Mouse (Mus musculus) stomach, embryonic 16.5 days (tissue): ENCODE results near the gene Fa2h. TPM values are rescaled to one million over a fixed set of nuclear protein-coding genes. Genes with fewer than 3 reads are reported as not detected.
A peak's percentile ranks its signal among the peaks of the same experiment; 100 is the strongest.

Experiments
- ATAC-seq: fragments of 200-750 bp; cut with Nextera tagmentation; 2 replicates; pipeline ENCODE4 v1.8.0; 2017; ENCODE audit warnings: moderate number of reproducible peaks, moderate TSS enrichment; ENCODE audit not compliant: insufficient read depth, low FRiP score
- H3K27ac ChIP-seq: fragments of 300-500 bp; sonication (generic); 2 replicates; pipeline ENCODE4 v1.5.1; 2014; ENCODE audit warnings: low read length
- H3K27me3 ChIP-seq: fragments of 300-500 bp; sonication (generic); 2 replicates; pipeline ENCODE4 v1.6.1; 2014; ENCODE audit warnings: low read length, control low read depth, mixed read lengths; ENCODE audit not compliant: control insufficient read depth, insufficient read depth
- H3K36me3 ChIP-seq: fragments of 300-500 bp; sonication (generic); 2 replicates; pipeline ENCODE4 v1.6.1; 2014; ENCODE audit warnings: low read length; ENCODE audit not compliant: control insufficient read depth, insufficient read depth
- H3K4me1 ChIP-seq: fragments of 300-500 bp; sonication (generic); 2 replicates; pipeline ENCODE4 v1.6.1; 2014; ENCODE audit warnings: low read length, control low read depth, mixed read lengths; ENCODE audit not compliant: control insufficient read depth, insufficient read depth
- H3K4me2 ChIP-seq: fragments of 300-500 bp; sonication (generic); 2 replicates; pipeline ENCODE4 v1.6.1; 2014; ENCODE audit warnings: low read depth, low read length, mixed read lengths
- H3K4me3 ChIP-seq: fragments of 300-500 bp; sonication (generic); replicated peaks from 2 replicates; pipeline ENCODE4 v1.5.1; 2014; ENCODE audit warnings: mild to moderate bottlenecking, low read length
- H3K9ac ChIP-seq: fragments of 300-500 bp; sonication (generic); 2 replicates; pipeline ENCODE4 v1.6.1; 2014; ENCODE audit warnings: low read length
- H3K9me3 ChIP-seq: fragments of 300-500 bp; sonication (generic); replicated peaks from 2 replicates; pipeline ENCODE4 v1.6.1; 2016; ENCODE audit warnings: low read length, control low read depth; ENCODE audit not compliant: control insufficient read depth
- WGBS: fragments of 180-500 bp; shearing (Covaris S2); extraction: QIAGEN DNeasy Blood & Tissue Kit; methylation state at CpG from one replicate; pipeline ENCODE4 v1.1.7; 2014; 5-methylcytosine and 5-hydroxymethylcytosine counted together
- polyA plus RNA-seq: library from polyadenylated mRNA; unstranded; fragments of >200 nt; fragmentation: Nextera tagmentation; extraction: Ambion mirVana; gene quantifications from 2 replicates; pipeline ENCODE4 v1.2.1, GENCODE M21; 2015

The Fa2h gene
- polyA plus RNA-seq = 5.9 and 7.9 TPM in 2 replicates

DNA sequence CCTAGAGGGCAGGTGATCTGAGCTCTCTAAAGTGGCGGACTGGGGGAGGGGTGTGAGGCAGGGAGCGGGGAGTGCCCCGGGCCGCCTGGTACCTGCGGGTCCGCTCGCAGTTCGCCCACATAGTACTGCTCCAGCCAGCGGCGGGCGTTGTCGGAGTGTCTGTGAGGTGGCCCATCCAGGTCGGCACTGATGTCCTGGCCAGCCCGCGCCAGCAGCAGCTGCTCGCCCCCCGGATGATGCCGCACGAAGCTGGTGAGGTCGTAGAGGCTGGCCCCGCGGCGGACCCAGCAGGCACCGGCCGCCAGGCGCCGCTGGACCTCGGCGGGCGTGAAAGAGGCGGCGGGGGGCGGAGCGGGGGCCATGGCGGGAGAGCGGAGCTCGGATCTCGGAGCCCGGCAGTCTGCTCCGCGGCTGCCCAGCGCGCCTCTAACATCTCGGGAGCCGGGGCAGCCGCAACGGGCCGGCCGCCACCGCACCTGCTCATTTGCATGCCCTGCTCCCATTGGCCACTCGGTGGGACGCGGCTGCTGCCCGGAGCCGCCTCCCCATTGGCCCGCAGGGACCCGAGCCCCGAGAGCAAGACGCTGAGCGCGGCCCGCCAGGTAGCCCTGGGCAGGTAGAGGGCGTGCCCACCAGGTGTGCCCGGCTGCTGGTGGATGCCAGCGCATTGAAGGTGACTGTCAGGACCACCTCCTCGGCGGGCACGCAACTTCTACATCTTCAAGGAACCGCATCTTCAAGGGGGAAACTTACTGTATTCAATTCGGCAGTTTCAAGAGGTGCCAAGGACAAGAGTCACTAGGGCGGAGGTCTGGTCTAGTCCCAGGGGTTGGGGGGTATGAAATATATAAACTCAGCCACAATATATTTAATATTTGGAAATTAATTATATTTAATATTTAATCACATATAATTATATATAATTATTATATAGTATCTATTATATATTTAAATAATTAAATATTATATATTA is at the start of gene Fa2h:
Gene Fa2h, minus strand, starts transcription at position 434 of the 973 bp plus-strand sequence.
- H3K9ac ChIP-seq = peak within 1 kb of the TSS; percentile 71
- H3K4me2 ChIP-seq = peak within 1 kb of the TSS; percentile 92
- ATAC-seq = peak; percentile 94
- WGBS = 1% methylated on average over 68 of the region's 71 CpGs
- peaks cover 20% of the 10 kb centered on the region for H3K27me3 ChIP-seq
- H3K36me3 ChIP-seq = no peaks in the 10 kb centered on the region
- H3K4me3 ChIP-seq = peak within 1 kb of the TSS; percentile 60
- H3K9me3 ChIP-seq = no peaks in the 10 kb centered on the region
- H3K4me1 ChIP-seq = no peaks in the 10 kb centered on the region
- H3K27ac ChIP-seq = no peak within 1 kb of the TSS

DNA sequence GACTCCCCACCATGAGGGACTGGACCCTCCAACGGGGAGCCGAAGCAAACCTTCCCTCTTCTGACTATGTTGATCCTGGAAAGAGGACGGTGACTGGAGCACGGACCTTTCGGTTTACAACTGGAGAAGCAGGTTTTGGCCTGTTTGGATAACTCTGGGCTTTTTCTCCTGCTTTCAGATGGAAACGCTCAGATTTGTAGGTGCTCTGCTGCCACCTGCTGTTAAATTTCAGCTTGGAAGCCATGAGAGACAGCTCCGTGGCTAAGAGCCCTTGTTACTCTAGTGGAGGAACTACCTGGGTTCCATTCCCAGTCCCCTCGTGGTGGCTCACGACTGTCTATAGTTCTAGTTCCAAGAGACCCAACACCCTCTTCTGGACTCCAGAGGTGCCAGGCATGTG is 45.6 kb upstream of the Fa2h start:
- Histone ChIP-seq H3K36me3 (no peaks in the 10 kb centered on the region), H3K4me3 (no peak overlapping the region), H3K4me1 (no peaks in the 10 kb centered on the region), H3K27me3 (no peaks in the 10 kb centered on the region), H3K9ac (peak overlapping the region; percentile 37), H3K9me3 (no peaks in the 10 kb centered on the region), H3K27ac (no peak overlapping the region), H3K4me2 (peak overlapping the region; percentile 16; the same call in 1 of the 2 replicates)
- WGBS = 11% methylated on average over 9 of the region's 9 CpGs
- peak; percentile 29; the same call in 1 of the 2 replicates for ATAC-seq

DNA sequence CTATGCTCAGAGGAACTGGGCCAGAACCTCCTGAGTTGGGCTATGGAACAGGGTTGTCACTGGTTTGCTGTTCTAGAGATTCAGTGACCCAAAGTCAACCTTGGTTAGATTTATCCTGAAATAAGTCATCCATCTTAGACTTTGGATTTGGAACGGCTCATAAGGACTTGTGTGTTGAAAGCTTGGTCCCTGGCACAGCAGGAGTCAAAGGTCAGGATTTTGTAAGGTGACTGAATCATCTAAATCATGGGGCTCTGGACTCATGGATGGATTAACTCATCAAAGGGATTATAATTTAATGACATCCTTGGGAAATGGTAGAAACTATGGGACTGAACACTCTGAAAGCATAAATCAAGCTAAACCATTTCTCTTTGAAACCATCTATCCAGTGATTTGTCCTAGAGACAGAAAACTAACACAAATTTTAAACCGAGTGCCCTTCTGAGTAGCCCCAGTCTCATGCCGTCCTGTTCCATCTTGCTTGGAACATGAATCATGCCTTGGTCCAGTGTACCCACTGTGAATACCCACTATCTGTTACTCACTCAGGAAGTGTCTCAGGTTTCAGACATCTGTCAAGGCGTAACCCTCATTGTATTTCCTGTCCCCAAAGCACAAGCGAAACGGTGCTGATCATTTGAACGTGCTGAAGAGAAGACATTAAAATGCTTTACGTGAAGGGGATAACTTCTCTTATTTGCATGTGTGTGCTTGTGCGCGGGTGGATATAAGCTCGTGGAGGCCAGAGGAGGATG is 41.6 kb upstream of the Fa2h start:
- no peaks in the 10 kb centered on the region for H3K4me1 ChIP-seq

DNA sequence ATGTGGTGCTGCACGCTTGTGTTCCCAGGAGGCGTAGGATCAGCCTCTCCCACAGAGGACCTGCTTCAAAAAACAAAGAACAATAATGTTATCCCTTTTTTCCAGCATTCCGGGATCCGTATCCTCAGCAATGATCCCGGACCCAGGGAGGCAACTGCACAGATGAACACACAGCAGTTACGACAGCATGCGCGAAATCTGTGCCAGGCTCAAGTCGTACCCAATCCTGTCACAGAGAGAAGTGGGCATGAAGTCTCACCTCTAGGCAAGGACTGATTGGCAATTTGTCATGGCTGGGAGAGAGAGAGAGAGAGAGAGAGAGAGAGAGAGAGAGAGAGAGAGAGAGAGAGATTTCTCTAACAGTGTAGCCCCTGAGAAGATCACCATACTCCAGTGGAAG is 31.0 kb upstream of the Fa2h start:
- Histone ChIP-seq H3K9me3 (no peaks in the 10 kb centered on the region), H3K4me2 (no peak overlapping the region), H3K9ac (no peak overlapping the region), H3K27ac (no peak overlapping the region), H3K27me3 (no peaks in the 10 kb centered on the region), H3K4me3 (no peak overlapping the region), H3K4me1 (no peaks in the 10 kb centered on the region), H3K36me3 (no peaks in the 10 kb centered on the region)
- WGBS = 89% methylated on average over 9 of the region's 9 CpGs
- no peak for ATAC-seq

More for the DNA sequence above, 41.6 kb upstream of the Fa2h start:
- ATAC-seq = no peak
- Histone ChIP-seq H3K27me3 (no peaks in the 10 kb centered on the region), H3K27ac (no peak overlapping the region), H3K36me3 (no peaks in the 10 kb centered on the region), H3K9ac (no peak overlapping the region), H3K9me3 (no peaks in the 10 kb centered on the region), H3K4me2 (no peak overlapping the region), H3K4me3 (no peak overlapping the region)
- 60% methylated on average over 11 of the region's 11 CpGs for WGBS

DNA sequence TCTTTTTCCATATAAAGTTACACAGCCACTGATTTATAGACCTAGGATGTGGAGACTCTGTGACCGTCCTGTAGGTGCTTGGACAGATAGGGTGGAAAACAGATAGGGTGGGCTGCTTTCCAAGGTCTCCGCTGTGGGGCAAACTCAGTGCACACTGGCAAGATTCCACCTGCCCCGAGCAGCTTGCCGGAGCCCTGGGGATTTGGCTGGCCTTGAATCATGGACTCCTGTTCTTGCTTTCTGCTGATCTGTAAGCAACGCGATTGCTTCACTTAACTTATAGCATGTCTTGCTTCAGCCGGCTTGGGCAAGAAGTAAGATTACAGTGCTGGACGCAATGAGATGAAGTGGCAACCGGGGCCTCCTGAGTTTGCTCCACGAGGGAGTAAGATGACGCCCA is 30.6 kb upstream of the Fa2h start:
- Histone ChIP-seq H3K9me3 (no peaks in the 10 kb centered on the region), H3K36me3 (no peaks in the 10 kb centered on the region), H3K9ac (no peak overlapping the region), H3K4me3 (no peak overlapping the region), H3K4me2 (no peak overlapping the region), H3K4me1 (no peaks in the 10 kb centered on the region), H3K27me3 (no peaks in the 10 kb centered on the region), H3K27ac (no peak overlapping the region)
- no peak for ATAC-seq
- 85% methylated on average over 11 of the region's 11 CpGs for WGBS

DNA sequence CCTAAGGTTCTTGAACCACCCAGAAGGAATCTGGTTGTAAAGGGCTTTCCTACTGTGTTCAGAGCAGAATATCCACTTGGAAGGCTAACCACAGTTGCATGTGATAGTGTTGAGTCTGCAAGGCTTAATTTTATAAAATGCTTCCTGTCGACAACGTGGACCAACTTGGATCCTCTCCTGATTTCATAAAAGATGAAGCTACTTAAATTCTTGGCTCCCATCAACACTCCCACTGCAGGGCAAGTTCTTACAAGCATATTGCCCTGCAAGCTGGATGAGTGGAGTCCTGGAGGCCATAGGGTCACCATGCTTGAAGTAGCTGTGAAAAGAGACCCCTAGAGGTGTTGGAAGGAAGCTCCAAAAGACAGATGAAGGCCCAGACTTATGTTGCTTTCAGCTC is 29.0 kb upstream of the Fa2h start:
- Histone ChIP-seq H3K27ac (no peak overlapping the region), H3K4me3 (no peak overlapping the region), H3K9me3 (no peaks in the 10 kb centered on the region), H3K27me3 (no peaks in the 10 kb centered on the region), H3K9ac (no peak overlapping the region), H3K4me2 (no peak overlapping the region), H3K36me3 (no peaks in the 10 kb centered on the region), H3K4me1 (no peaks in the 10 kb centered on the region)
- no peak for ATAC-seq
- 69% methylated on average over 2 of the region's 2 CpGs for WGBS

DNA sequence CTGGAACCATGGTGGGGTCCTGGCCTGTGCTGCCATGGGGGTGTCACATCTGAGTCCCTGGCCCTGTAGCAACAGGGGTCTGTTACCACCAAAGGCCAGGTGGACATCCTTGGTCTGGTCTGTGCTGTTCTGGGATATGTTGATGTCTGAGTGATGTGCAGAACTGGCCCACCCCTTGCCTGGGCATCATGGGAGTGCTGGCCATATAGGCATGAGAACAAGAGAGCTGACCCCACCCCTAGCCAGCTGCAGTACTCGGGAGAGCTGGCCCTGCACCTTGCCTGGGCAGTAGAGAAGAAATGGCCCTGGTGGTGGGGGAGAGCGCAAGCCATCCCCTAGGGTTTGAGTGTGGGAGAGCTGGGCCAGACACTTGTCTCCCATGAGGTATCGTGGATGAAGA is 25.5 kb upstream of the Fa2h start:
- Histone ChIP-seq H3K4me3 (no peak overlapping the region), H3K9ac (no peak overlapping the region), H3K9me3 (no peaks in the 10 kb centered on the region), H3K27ac (no peak overlapping the region), H3K4me2 (no peak overlapping the region), H3K36me3 (no peaks in the 10 kb centered on the region), H3K27me3 (no peaks in the 10 kb centered on the region), H3K4me1 (no peaks in the 10 kb centered on the region)
- no peak for ATAC-seq
- WGBS = 71% methylated on average over 3 of the region's 3 CpGs

DNA sequence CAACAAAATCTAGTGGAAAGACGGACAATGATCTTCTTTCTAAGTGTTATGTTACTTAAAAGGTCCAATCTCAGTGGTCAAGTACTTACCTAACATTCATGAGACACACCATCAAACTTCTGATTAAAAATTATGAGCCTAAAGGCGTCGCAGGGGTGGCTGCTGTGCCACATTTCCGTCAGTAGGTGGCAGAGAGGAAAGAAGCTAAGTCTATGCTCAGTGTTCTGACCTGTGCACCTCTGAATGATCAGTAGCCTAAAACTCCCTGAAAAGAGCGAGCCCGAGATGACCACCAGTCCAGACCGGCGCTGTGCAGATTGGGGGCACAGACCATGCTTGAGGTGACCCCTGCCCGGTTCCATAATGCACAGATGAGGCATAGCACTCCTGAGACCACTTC is 25.0 kb upstream of the Fa2h start:
- Histone ChIP-seq H3K9ac (no peak overlapping the region), H3K36me3 (no peaks in the 10 kb centered on the region), H3K4me2 (no peak overlapping the region), H3K4me3 (no peak overlapping the region), H3K27ac (no peak overlapping the region), H3K9me3 (no peaks in the 10 kb centered on the region), H3K27me3 (no peaks in the 10 kb centered on the region), H3K4me1 (no peaks in the 10 kb centered on the region)
- no peak for ATAC-seq
- WGBS = 27% methylated on average over 9 of the region's 9 CpGs

DNA sequence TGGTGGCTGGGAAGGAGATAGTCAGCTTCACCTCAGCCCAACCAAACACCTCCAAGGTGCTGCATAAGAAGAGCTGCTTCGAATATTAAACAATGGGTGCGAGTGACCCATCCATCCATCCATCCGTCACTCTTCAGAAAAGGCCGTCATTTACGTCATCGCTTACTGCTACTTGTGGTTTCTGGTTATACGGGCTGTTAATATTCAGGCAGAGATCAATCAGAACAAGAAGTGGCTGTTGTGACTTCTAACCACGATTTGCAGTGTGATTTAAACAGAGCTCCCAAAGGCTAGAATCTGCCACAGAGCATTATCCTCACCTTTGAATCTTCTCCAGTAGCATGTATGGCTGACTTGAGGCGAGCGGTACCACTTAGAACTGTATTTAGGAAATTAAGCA is 23.6 kb upstream of the Fa2h start:
- no peak overlapping the region for H3K9ac ChIP-seq
- WGBS = 78% methylated on average over 10 of the region's 10 CpGs
- no peaks in the 10 kb centered on the region for H3K36me3 ChIP-seq
- no peaks in the 10 kb centered on the region for H3K27me3 ChIP-seq
- no peak overlapping the region for H3K4me3 ChIP-seq
- no peaks in the 10 kb centered on the region for H3K4me1 ChIP-seq
- H3K9me3 ChIP-seq = no peaks in the 10 kb centered on the region
- no peak for ATAC-seq
- no peak overlapping the region for H3K4me2 ChIP-seq
- no peak overlapping the region for H3K27ac ChIP-seq
